Mouse (Mus musculus): ENCODE measurements at regions not wholly inside any gene's neighbourhood (a gene's known extent, or its start where the extent isn't known, plus 50 kb on each side); places are given as distances from the start of the nearest gene placed in this dataset.
"Not testable (repeated sequence)": the region's sequence is repeated elsewhere in the genome, so short reads cannot be mapped to it uniquely, and the experiment has no call there.

DNA sequence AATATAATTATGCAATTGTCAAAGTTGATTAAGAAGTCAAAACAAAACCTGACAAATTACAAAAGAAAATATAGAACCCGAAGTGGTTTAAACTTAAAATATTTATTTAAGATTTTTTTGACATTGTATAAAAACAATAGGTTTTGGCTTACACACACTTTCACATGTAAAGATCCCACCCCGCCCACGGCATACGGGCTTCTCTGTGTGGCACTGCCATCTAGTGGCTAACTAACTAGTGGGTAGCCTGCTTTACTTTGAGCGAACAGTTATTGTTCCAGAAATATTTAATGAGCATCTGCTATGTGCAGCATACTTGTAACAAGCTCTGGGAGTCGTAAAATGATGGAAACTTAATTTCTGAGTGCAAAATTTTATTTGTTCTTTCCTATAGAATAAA lies 716.3 kb upstream of the Intu start:
- peak; percentile 26 for DNase-seq

DNA sequence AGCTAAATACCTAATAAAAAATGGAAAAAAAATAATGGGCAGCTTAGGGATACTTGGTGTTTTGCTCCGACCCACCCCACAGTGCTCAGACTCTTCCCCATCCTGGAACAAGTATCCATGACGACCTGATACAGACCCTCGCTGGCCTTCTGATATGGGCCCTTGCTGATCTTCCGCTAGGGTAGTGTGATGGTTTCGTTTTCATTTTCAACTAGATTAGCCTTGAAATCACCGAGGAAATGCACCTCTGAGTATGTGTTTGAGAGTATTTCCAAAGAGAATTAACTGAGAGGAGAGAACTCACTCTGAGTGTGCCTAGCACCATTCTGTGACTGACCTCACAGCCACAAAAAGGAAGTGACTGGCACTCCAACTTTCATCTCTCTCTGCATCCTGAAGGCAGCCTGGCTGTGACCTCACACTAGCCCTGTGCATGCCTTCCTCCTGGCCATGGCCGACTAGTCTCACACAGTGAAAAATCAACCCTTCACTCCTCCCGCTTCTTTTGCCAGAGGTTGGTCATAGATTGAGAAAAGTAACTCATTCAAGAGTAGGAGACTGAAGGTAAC lies 700.5 kb upstream of the Intu start:
- no peak for DNase-seq

DNA sequence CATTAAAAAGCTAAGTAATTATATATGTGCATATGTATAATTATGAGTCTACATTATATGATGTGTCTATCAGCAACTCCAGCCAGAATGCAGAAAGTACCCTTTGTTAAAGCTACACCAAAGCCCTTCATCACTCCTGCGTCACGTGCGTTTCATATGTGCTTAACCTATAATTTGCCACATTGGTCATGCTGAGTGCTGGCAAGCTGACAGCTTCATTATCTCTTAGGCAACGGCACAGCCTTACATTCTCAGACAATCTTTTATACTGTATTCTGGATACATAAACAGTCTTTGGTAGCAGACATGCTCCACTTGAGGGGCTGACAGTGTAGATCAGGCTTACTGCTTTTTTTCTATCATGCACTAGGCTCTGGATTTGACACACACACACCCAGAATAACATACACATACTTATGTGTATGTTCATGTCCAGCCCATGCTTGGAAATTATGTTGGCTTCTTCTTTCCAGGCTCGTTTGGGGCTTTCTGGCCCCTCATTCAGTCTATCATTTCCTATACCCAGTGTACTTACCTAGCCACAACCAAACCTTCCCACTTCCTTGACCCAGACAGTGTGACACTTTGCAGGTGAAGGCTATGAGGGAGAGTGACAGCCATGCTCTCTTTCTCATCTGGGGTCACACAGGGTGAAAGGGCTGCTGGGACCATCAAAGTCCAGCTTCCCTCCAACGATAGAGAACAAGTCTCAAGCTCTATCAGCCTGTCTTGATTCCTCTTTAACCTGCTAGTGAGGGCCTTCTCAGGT lies 692.5 kb upstream of the Intu start:
- DNase-seq = no peak

DNA sequence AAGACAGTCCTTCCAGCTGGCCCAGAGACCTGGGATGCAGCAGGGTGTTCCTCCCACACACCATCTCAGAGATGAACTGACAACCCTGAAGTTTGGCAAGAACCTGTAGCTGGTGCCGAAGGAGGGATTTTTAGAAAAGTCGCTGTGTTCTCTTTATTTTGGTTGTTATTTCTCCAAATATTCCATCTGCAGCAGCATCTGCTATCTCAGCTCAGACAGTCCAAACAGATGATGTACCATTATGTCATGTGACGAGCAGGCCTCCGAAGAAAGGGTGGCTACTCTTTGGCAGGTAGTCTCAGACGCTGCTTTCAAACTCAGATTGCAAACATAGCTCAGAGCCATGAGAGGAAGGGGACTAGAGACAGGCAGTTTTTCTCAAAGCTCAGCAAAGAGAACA lies 690.1 kb upstream of the Intu start:
- DNase-seq = no peak

DNA sequence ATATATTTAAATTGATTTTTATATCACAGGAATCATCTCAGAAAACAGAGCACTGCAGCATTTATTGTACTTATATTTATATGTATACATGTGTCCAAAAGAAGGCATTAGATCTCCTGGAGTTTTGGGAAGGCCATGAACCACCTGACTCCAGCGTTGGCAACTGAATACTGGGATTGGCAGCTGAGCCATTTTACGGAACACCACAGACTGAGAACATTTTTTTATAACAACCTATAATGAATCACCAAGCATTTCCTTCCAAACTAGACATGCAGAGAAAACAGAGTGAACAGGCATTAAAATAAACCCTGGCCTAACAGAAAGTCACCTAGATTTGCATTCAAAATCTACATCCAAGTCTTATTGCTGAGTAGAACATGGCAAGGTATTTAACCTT lies 686.0 kb upstream of the Intu start:
- DNase-seq = no peak

DNA sequence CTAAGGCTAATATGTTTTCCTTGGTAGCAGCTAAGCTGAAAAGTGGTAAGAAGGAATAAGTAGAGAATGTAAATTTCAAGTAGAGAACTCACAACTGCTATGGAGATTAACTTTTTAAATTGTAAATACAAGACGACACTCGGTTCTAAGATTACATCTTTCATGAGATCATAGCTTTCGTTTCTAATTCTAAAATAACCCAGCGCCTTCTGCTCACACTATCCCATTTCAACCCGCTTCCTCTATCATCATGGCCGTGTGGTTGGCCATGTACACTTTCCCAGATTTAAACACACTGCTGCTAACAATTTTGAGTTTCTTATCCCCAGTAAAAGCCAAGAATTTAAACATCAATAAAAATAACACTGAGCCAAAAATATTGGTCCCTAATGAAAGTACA lies 682.3 kb upstream of the Intu start:
- no peak for DNase-seq

DNA sequence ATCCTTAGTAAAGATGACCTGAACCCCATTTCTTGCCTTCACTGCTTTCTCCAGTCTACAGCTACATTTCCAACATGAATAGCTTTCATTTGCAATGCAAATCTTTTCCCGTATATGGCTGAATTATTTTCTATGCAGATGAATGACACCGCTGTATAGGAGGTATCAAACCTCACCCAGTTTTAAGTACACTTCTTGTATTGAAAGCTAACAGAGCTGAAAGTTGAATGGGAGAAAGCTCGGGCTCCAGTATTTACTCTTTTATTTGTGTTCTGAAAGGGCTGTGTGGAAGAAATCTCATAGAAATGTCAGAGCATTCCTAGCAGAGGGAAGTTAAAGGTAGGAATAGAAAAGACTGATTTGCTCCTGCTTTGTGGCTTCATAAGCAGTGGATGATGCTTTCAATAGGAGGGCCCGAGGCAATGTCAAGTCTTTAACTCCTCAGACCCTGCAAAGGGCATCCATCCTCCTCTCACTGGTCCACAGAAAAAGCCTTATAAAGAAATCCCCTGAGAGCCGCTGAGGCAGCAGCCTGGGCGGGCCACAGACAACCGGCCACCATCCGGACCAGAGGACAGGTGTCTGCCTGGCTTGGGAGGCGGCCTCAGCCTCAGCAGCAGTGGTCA lies 673.8 kb upstream of the Intu start:
- no peak for DNase-seq

DNA sequence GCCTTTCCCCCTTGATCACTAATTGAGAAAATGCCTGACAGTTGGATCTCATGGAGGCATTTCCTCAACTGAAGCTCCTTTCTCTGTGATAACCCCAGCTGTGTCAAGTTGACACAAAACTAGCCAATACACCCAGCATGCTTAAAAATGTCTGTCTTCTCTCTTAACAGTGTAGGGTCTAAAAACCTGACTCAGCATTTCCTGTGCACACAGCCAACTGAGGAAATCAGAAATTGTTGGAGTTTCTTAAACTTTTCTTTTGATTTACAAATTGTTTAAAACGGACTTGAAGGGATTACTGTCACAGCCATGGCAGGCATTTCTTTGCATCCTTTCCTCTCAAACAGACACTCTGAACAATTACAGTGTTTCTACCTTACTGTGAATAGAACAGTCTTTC lies 655.0 kb upstream of the Intu start:
- not testable (repeated sequence) for DNase-seq

DNA sequence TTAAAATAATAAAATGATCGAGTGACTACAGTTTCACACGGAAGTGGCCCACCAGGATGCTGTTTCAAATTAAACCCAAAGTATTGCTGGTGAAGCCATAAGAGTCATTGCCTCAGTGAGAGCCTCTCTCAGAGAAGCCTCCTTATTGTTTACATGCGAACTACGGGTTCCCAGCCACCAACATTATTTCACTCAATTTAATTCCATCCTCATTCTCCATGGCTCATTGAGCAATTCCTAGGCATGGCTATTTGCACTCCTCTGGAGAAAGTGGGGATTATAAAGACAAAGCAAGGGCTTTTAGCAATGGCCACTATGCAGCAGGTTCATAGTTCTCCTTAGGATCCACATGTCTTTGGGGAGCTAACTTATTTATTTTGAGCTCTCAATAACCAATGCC lies 646.7 kb upstream of the Intu start:
- DNase-seq = no peak

DNA sequence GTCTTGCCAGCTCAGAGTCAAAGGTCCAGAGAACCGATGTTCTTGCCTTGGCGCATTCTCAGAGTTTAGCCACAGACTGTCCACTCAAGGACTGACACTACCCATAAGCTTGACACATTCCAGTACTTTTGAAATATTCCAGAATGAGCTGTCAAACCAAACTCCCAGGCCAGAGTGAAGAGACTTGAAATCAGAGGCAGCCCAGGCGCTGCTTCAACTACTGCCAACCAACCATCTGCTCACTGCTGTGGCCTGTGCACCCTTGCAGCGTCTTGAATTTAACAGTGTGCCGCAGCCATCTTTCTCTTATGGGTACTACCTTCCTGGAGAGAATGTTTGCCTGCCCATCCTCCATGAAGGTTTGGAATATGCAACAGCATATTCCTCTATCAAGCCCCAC lies 642.7 kb upstream of the Intu start:
- DNase-seq = no peak

GRCm38 (mm10) chr3:39889222-39889621 lies 641.9 kb upstream of the Intu start:
- DNase-seq = no peak

GRCm38 (mm10) chr3:39898961-39899360 lies 632.1 kb upstream of the Intu start:
- no peak for DNase-seq

- DNase-seq = no peak
Measured at GRCm38 (mm10) chr3:39900207-39900606, 630.9 kb upstream of the Intu start.

- DNase-seq = no peak
Measured at GRCm38 (mm10) chr3:39904377-39904776, 626.7 kb upstream of the Intu start.

DNA sequence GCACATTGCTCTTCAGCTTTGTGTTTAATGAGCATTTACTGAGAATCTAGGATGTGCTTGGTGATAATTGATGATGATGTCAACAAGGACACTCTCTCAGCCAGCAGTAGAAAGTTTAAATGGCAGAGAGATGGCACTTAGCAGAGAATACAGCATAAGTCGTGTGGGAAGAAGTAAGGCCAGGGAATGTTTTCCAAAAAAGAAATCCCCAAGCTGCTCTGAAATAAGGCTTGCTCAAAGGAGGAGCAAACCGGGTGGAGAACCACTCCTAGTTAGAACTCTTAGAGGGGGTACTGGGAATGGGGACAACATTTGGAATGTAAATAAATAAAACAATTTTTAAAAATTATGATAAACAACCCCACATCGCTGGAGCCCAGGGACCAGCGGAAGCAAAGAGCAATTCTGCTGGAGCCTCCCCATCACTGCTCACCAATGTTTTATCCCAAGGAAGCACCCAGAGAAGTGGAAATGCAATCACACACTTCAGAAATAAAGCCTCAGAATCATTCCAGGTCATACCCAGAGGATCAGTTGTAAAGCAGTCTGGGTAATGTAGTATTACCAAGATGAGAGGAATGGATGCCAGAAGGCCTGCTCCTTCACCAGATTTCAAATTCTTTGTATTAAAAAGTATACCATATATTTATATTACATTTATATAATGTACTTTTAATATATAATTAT lies 622.3 kb upstream of the Intu start:
- no peak for DNase-seq

GRCm38 (mm10) chr3:39909642-39910041 lies 621.4 kb upstream of the Intu start:
- DNase-seq = no peak

GRCm38 (mm10) chr3:39918601-39919000 lies 612.5 kb upstream of the Intu start:
- DNase-seq = no peak

GRCm38 (mm10) chr3:39925436-39925835 lies 605.6 kb upstream of the Intu start:
- no peak for DNase-seq

GRCm38 (mm10) chr3:39928421-39928820 lies 602.7 kb upstream of the Intu start:
- DNase-seq = no peak

DNA sequence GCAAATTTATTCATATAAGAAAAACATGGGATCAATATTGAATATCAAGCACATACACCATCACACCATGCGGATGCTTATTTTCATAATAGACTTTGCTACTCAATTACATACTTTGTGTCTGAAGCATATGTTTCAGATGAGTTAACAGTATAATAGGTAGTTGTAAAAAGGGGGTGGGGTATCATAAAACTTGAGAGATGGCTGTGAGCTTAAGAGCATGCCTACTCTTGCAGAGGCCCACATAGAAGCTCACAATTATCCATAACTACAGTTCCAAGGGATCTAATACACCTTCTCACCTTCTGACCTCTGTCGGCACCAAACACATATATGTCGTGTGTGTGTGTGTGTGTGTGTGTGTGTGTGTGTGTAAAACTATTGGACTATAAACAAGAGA lies 597.7 kb upstream of the Intu start:
- no peak for DNase-seq

GRCm38 (mm10) chr3:39937719-39938278 lies 593.3 kb upstream of the Intu start:
- DNase-seq = no peak

- DNase-seq = no peak
Measured at GRCm38 (mm10) chr3:39944581-39944980, 586.5 kb upstream of the Intu start.

DNA sequence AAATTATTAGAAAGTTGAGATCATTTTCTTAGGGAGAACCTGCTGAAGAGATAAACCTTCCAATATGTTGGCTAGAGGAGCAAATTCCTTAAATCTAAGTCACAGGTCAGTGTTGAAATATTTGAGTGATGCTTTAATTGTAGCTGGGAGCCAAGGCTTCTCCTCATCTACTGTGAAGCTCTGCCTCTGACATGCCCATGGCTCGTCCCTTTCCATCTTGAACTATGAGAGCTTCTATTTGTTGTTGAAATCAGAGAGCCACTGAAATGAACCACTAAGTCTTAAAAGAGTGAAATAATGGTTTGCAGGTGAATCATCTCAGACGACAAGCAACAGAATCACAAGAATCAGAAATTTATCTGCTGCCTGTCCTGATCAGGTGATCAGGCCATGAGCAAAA lies 579.0 kb upstream of the Intu start:
- DNase-seq = no peak

DNA sequence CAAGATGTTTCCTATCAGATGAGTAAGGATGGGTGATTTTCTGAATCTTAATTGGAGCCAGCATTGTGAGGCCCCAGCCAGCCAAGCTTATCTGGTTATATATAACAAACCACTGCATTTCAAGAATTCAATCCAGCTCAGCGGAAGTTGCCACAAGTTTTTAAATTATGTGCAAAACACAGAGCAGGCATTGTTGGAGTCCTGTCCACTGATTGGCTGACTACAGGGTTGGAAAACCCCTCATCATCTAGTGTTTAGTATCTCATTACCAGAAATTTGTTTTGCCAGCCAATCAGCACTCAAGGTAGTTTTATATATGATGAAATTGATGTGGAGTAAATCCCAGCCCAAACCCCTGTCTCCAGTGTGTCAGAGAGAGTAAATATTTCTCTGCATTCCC lies 578.5 kb upstream of the Intu start:
- no peak for DNase-seq

Data from thymus, postnatal 14 days (tissue).